Mouse (Mus musculus): ENCODE data around the gene Tmprss7. TPM values are rescaled to one million over a fixed set of nuclear protein-coding genes. Genes with fewer than 3 reads are reported as not detected.

The Tmprss7 gene
- polyA plus RNA-seq, 1 experiment from 2014 or later = not detected

DNA sequence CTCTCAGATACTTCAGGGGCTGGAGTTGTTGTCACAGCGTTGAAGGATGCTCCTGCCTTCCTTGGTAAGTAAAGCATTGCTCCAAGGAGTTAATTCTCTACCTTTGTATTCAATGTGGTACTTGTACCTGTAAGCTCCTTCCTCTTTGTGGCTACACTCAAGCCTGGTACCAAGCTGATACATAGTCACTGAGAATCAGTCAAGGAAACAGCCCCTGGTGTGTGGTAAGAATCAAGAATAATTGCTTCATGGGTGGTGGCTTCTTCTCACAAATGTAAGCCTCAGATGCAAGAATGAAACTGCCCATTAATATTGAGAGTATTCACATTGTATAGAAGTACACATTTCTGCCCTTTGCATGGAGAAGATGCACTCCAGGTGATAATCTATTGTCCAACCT lies 77.5 kb downstream of the Tmprss7 start:
- H3K27me3 ChIP-seq (replicated peaks) = no peaks in the 10 kb centered on the region
- H3K27ac ChIP-seq = no peak overlapping the region
- H3K4me1 ChIP-seq = no peaks in the 10 kb centered on the region
- no peaks in the 10 kb centered on the region for H3K9me3 ChIP-seq
- WGBS = 84% methylated on average over 1 of the region's 1 CpGs
- no peak overlapping the region for H3K9ac ChIP-seq
- H3K4me2 ChIP-seq = no peak overlapping the region
- H3K36me3 ChIP-seq = no peaks in the 10 kb centered on the region
- no peak for ATAC-seq (ENCODE audit: insufficient read depth, low FRiP score, low read depth)
- H3K4me3 ChIP-seq (replicated peaks) = no peak overlapping the region

DNA sequence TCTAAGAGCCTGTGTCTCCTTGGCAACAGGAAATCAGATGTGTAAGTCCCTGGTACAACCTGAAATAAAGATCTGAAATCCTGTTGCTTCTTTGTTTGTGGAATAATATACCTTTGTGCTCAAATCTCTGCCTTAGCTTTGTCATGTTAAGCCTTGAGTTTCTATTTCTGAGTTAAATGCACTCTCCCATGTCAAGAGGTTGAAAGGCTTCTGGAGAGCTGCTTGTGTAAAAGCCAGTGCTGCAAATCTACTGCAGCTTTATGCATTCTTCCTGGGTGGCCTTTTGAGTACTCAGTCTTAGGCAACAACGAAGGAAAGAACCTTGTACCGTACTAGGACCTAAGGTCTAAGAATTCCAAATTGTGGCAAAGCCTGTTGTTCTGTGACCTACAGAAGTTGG lies 80.2 kb downstream of the Tmprss7 start:
- no peaks in the 10 kb centered on the region for H3K9me3 ChIP-seq
- no peak for ATAC-seq (ENCODE audit: insufficient read depth, low FRiP score, low read depth)
- no peaks in the 10 kb centered on the region for H3K4me1 ChIP-seq
- no peaks in the 10 kb centered on the region for H3K27me3 ChIP-seq (replicated peaks)
- no peaks in the 10 kb centered on the region for H3K36me3 ChIP-seq
- no peak overlapping the region for H3K9ac ChIP-seq
- no peak overlapping the region for H3K4me3 ChIP-seq (replicated peaks)
- no peak overlapping the region for H3K4me2 ChIP-seq
- 46% methylated on average over 2 of the region's 2 CpGs for WGBS
- no peak overlapping the region for H3K27ac ChIP-seq

DNA sequence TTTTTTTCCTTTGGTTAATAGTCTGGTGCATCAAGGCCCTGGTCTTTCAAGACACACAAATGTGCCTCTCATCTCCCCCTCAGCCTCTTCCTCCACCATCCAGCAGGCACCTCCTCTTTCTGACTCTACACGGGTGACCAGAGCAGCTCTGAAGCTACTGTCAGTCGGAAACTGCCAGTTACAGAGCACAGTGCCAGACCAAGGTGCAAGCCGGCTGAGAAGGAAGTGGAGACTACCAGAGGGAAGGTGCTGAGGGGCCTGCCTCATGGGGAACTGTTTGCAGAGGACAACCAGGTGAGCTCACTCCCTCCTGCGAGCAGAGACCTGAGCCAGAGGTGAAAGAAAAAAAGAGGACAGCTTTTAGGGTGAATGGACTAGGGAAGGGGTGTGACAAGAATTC lies 83.2 kb downstream of the Tmprss7 start, which contains the start of gene Gcsam:
Gene Gcsam, plus strand, starts transcription at position 114 of the 400 bp plus-strand sequence.
- no peak within 1 kb of the TSS for H3K9ac ChIP-seq
- no peaks in the 10 kb centered on the region for H3K9me3 ChIP-seq
- H3K27me3 ChIP-seq (replicated peaks) = no peaks in the 10 kb centered on the region
- H3K4me3 ChIP-seq (replicated peaks) = no peak within 1 kb of the TSS
- H3K27ac ChIP-seq = no peak within 1 kb of the TSS
- no peak within 1 kb of the TSS for H3K4me2 ChIP-seq
- 52% methylated on average over 4 of the region's 4 CpGs for WGBS
- no peaks in the 10 kb centered on the region for H3K36me3 ChIP-seq
- ATAC-seq (ENCODE audit: insufficient read depth, low FRiP score, low read depth) = peak; percentile 56
- no peaks in the 10 kb centered on the region for H3K4me1 ChIP-seq

DNA sequence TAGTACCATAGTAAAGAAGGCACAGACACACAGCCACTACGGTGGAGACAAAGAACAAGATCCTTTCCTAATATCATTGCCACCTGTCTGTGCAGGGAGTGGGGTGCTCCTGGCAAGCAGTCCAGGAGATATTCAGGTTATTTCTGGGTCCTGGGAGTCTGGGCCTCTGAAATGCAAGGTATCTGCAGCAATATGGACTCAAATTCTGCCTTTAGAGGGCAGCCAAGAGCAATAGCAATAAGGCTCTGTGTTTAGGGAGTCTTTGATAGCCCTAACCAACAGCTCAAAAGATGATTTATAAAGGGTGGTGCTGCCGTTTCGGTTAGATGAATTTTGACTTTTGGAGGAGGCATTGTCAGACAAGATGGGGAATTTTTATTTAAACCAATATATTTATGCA lies 84.2 kb downstream of the Tmprss7 start:
- Histone ChIP-seq H3K4me2 (no peak overlapping the region), H3K36me3 (no peaks in the 10 kb centered on the region), H3K9ac (no peak overlapping the region), H3K4me3 (replicated peaks) (no peak overlapping the region), H3K27me3 (replicated peaks) (no peaks in the 10 kb centered on the region), H3K27ac (no peak overlapping the region), H3K4me1 (no peaks in the 10 kb centered on the region), H3K9me3 (no peaks in the 10 kb centered on the region)
- 51% methylated on average over 3 of the region's 3 CpGs for WGBS
- ATAC-seq (ENCODE audit: insufficient read depth, low FRiP score, low read depth) = no peak

DNA sequence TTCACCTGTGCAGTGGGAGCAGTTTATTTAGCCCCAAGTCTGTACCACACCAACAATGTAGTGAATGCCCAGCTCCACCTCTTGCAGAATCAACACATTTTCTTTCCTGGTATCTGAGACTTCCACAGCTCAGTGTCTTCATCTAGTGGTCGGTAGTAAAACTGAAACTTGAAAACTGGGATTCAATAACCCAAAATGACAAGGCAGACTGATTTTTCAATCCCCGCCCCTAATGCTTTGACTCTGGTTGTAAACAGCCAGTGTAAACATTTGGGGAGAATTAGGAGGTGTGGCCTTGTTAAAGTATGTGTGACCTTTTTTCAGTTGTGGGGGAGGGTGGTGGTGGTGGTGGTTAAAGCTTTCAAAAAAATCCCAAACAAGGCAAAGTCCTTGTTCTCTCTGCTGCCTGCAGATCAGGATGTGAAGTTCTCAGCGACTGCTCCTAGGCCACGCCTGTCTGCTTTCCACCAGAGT lies 84.9 kb downstream of the Tmprss7 start:
- Histone ChIP-seq H3K4me3 (replicated peaks) (no peak overlapping the region), H3K36me3 (no peaks in the 10 kb centered on the region), H3K4me2 (no peak overlapping the region), H3K9me3 (no peaks in the 10 kb centered on the region), H3K4me1 (no peaks in the 10 kb centered on the region), H3K27me3 (replicated peaks) (no peaks in the 10 kb centered on the region), H3K27ac (peak overlapping the region; percentile 21; the same call in 1 of the 2 replicates), H3K9ac (no peak overlapping the region)
- 13% methylated on average over 4 of the region's 4 CpGs for WGBS
- peak; percentile 73 for ATAC-seq (ENCODE audit: insufficient read depth, low FRiP score, low read depth)

Other genes starting within 250 kb of the Tmprss7 start
- gene Gm609, start 200.7 kb downstream of the Tmprss7 start, polyA plus RNA-seq (2015; fragmentation: Nextera tagmentation; extraction: Ambion mirVana) = 0.82 and 1.6 TPM in 2 replicates
- 1.4 and 2.7 TPM in 2 replicates for gene Gm17783, start 161.6 kb downstream of the Tmprss7 start, polyA plus RNA-seq (2015; fragmentation: Nextera tagmentation; extraction: Ambion mirVana)
- gene Slc9c1, start 158.3 kb downstream of the Tmprss7 start, polyA plus RNA-seq (2015; fragmentation: Nextera tagmentation; extraction: Ambion mirVana) = not detected in 2 replicates
- 0.21 and 0.63 TPM in 2 replicates for gene Gcsam, start 83.3 kb downstream of the Tmprss7 start, polyA plus RNA-seq (2015; fragmentation: Nextera tagmentation; extraction: Ambion mirVana)
- 2.6 and 3.2 TPM in 2 replicates for gene BC016579, start 39.6 kb downstream of the Tmprss7 start, polyA plus RNA-seq (2015; fragmentation: Nextera tagmentation; extraction: Ambion mirVana)
- 24.4 and 27.1 TPM in 2 replicates for gene Tagln3, start 30.9 kb upstream of the Tmprss7 start, polyA plus RNA-seq (2015; fragmentation: Nextera tagmentation; extraction: Ambion mirVana)
- gene Abhd10, start 49.3 kb upstream of the Tmprss7 start, polyA plus RNA-seq (2015; fragmentation: Nextera tagmentation; extraction: Ambion mirVana) = 29.3 and 31.9 TPM in 2 replicates

Measured in stomach, embryonic 15.5 days (tissue).